Mouse (Mus musculus): ENCODE data around the gene Acbd5.
A peak's percentile ranks its signal among the peaks of the same experiment; 100 is the strongest.

GRCm38 (mm10) chr2:23041457-23041856 is 26.5 kb upstream of the Acbd5 start:
- TF ChIP-seq CTCF (IDR thresholded peaks at IDR 0.05) (no peak), EP300 (IDR thresholded peaks at IDR 0.05) (peak; percentile 65; the same call in 1 of the 2 replicates)
